Mouse (Mus musculus): Measurements from ENCODE around the gene Rgs13. TPM values are rescaled to one million over a fixed set of nuclear protein-coding genes. Genes with fewer than 3 reads are reported as not detected.

Rgs13 gene
- polyA plus RNA-seq (2012; rRNA removed): 0.12 TPM in 1 of 2 replicates, not detected in the other

GRCm38 (mm10) chr1:144177166-144177565 is at the start of gene Rgs13:
Gene Rgs13 (minus strand): TSS chr1:144177372.

Other genes starting within 250 kb of the Rgs13 start
- 2.1 and 3.0 TPM in 2 replicates for gene Rgs2, start 173.2 kb downstream of the Rgs13 start, polyA plus RNA-seq (2012; rRNA removed)
- gene Rgs1, start 71.9 kb upstream of the Rgs13 start, polyA plus RNA-seq (2012; rRNA removed): 1.3 and 1.8 TPM in 2 replicates